Mouse (Mus musculus) ES-Bruce4 (cell line): ENCODE results near the gene Cpeb4. TPM values are rescaled to one million over a fixed set of nuclear protein-coding genes. Genes with fewer than 3 reads are reported as not detected.

Experiments used
- H3K27ac ChIP-seq: 2 replicates; pipeline ENCODE4 v1.5.1; 2012; ENCODE audit warnings: low read length, inconsistent platforms; ENCODE audit not compliant: insufficient read depth
- H3K27me3 ChIP-seq: 2 replicates; pipeline ENCODE4 v1.6.1; 2012; ENCODE audit warnings: mild to moderate bottlenecking, low read length, inconsistent platforms; ENCODE audit not compliant: control insufficient read depth, poor library complexity, insufficient read depth, severe bottlenecking
- H3K36me3 ChIP-seq: 2 replicates; pipeline ENCODE4 v1.6.1; 2012; ENCODE audit warnings: inconsistent platforms, mild to moderate bottlenecking, low read length, moderate library complexity; ENCODE audit not compliant: control insufficient read depth, poor library complexity, insufficient read depth, severe bottlenecking
- H3K4me1 ChIP-seq: one replicate; pipeline ENCODE4 v1.8.1; 2011; ENCODE audit warnings: low read length; ENCODE audit not compliant: control insufficient read depth, insufficient read depth
- H3K4me3 ChIP-seq: 2 replicates; pipeline ENCODE4 v1.5.1; 2011; ENCODE audit warnings: low read depth, mild to moderate bottlenecking, low read length
- H3K9ac ChIP-seq: 2 replicates; pipeline ENCODE4 v1.6.1; 2012; ENCODE audit warnings: low read depth, mild to moderate bottlenecking, inconsistent platforms; ENCODE audit not compliant: poor library complexity, severe bottlenecking
- H3K9me3 ChIP-seq: replicated peaks from 2 replicates; pipeline ENCODE4 v1.6.1; 2012; ENCODE audit warnings: mild to moderate bottlenecking, low read length, inconsistent platforms; ENCODE audit not compliant: control insufficient read depth, poor library complexity, insufficient read depth, severe bottlenecking
- CTCF ChIP-seq: IDR thresholded peaks from one replicate; pipeline ENCODE4 v1.8.1; 2011; ENCODE audit warnings: low read depth, low read length
- EP300 ChIP-seq: IDR thresholded peaks from 2 replicates; pipeline ENCODE4 v1.6.1; 2011; ENCODE audit warnings: low read depth, low read length; ENCODE audit not compliant: insufficient read depth
- POLR2A ChIP-seq: IDR thresholded peaks from one replicate; pipeline ENCODE4 v1.8.1; 2011; ENCODE audit warnings: low read length; ENCODE audit not compliant: insufficient read depth
- polyA plus RNA-seq: library from polyadenylated mRNA; stranded (reverse); fragments of >200 nt; gene quantifications from 2 replicates; pipeline ENCODE4 v1.2.4, GENCODE M21; 2011; ENCODE audit warnings: low read depth; ENCODE audit not compliant: missing spikeins, insufficient read depth, insufficient read length

The Cpeb4 gene
- polyA plus RNA-seq, 1 experiment: 12.0 TPM

GRCm38 (mm10) chr11:31837243-31837642 lies 34.8 kb upstream of the Cpeb4 start:
- Histone ChIP-seq H3K4me3 (no peak overlapping the region), H3K9ac (no peak overlapping the region), H3K4me1 (no peaks in the 10 kb centered on the region), H3K9me3 (no peaks in the 10 kb centered on the region), H3K36me3 (no peaks in the 10 kb centered on the region), H3K27me3 (no peaks in the 10 kb centered on the region), H3K27ac (no peak overlapping the region)
- TF ChIP-seq EP300 (no peak), CTCF (no peak), POLR2A (no peak)

DNA sequence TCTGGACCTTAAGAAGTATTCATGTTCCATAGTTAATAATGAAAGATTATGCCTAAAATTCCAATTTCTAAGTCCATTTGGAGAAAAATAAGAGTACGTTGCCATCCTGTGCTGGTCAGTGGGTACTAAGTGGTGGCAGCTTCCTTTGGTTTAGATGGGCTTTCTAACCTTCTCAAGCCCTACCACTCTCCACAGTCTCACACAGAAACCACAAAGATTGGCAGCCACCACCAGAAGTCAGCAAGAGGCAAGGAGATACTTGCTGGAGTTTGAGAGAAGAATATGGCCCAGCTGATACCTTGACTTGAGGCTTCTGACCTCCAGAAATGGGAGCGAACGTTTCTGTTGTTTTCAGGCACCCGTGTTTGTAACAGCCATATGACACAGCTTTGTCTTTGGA lies 34.3 kb upstream of the Cpeb4 start:
- no peaks in the 10 kb centered on the region for H3K36me3 ChIP-seq
- H3K4me1 ChIP-seq: no peaks in the 10 kb centered on the region
- TF ChIP-seq EP300 (no peak), POLR2A (no peak), CTCF (no peak)
- no peak overlapping the region for H3K27ac ChIP-seq
- no peak overlapping the region for H3K4me3 ChIP-seq
- no peaks in the 10 kb centered on the region for H3K9me3 ChIP-seq
- H3K27me3 ChIP-seq: no peaks in the 10 kb centered on the region
- no peak overlapping the region for H3K9ac ChIP-seq

DNA sequence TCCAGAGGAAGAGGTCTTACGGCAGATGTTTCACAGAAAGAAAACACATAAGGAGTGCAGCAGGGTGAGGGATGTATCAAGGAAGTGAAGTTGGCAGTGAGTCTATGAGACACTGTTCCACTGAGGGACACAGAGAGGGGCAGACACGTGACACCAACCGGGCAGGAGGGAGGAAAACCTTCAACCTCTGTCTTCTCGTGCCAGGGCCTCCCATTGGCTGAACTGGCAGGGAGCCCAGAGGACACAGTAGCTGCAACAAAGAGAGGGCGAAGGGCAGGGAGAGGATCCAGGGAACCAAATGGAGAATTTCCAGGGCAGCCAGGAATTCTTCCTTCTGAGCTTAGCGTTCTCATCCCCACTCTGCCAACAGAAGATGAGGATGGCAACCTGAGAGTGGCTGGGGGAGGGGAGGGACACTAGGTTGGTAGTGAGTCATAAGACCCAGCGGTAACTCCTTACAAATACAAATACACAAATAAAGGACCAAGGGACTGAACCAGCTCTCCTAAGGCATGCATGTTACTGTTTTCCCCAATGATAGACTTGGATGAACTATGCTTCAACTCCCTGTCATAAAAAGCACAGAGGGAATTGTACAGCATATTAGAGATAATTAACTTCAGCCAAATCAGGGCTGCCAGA lies 33.4 kb upstream of the Cpeb4 start:
- Histone ChIP-seq H3K9ac (no peak overlapping the region), H3K4me1 (no peaks in the 10 kb centered on the region), H3K27ac (no peak overlapping the region), H3K27me3 (no peaks in the 10 kb centered on the region), H3K4me3 (no peak overlapping the region), H3K36me3 (no peaks in the 10 kb centered on the region), H3K9me3 (no peaks in the 10 kb centered on the region)
- TF ChIP-seq EP300 (no peak), CTCF (no peak), POLR2A (no peak)

DNA sequence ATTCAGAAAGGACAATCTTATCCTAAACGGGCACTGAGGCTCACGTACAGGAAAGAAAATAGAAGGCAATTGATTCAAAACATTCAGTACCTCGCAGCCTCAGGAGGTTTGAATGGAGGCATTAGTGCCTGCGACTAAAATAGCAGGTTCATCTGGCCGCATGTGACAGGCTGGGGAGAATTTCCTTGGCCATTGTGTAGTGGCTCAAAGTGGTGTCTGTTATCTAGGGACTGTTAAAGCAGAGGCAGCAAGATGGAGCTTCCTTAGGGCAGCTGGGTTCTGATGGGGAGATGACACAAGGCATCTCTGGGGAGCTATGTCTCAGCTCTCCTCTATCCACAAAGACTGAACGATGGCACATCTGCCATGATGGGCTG lies 32.9 kb upstream of the Cpeb4 start:
- no peak overlapping the region for H3K27ac ChIP-seq
- H3K27me3 ChIP-seq: no peaks in the 10 kb centered on the region
- no peaks in the 10 kb centered on the region for H3K9me3 ChIP-seq
- no peaks in the 10 kb centered on the region for H3K4me1 ChIP-seq
- no peak overlapping the region for H3K9ac ChIP-seq
- TF ChIP-seq CTCF (no peak), POLR2A (no peak), EP300 (no peak)
- no peak overlapping the region for H3K4me3 ChIP-seq
- no peaks in the 10 kb centered on the region for H3K36me3 ChIP-seq

- TF ChIP-seq POLR2A: no peak
- TF ChIP-seq CTCF: no peak
- no peak for TF ChIP-seq EP300
- no peak overlapping the region for H3K9ac ChIP-seq
- no peaks in the 10 kb centered on the region for H3K9me3 ChIP-seq
- no peak overlapping the region for H3K27ac ChIP-seq
- no peak overlapping the region for H3K4me3 ChIP-seq
- H3K4me1 ChIP-seq: no peaks in the 10 kb centered on the region
- H3K36me3 ChIP-seq: no peaks in the 10 kb centered on the region
- no peaks in the 10 kb centered on the region for H3K27me3 ChIP-seq
These were observed 29.6 kb upstream of the Cpeb4 start for GRCm38 (mm10) chr11:31842171-31842959.

GRCm38 (mm10) chr11:31843177-31843833 lies 28.7 kb upstream of the Cpeb4 start:
- Histone ChIP-seq H3K9me3 (no peaks in the 10 kb centered on the region), H3K4me3 (no peak overlapping the region), H3K4me1 (no peaks in the 10 kb centered on the region), H3K36me3 (no peaks in the 10 kb centered on the region), H3K27ac (no peak overlapping the region), H3K27me3 (no peaks in the 10 kb centered on the region), H3K9ac (no peak overlapping the region)
- no peak for TF ChIP-seq EP300
- TF ChIP-seq CTCF: no peak
